Mouse (Mus musculus) kidney, adult 2 months (tissue): ENCODE measurements at regions not wholly inside any gene's neighbourhood (a gene's known extent, or its start where the extent isn't known, plus 50 kb on each side); places are given as distances from the start of the nearest gene placed in this dataset.

Experiments used
- CTCF ChIP-seq: fragments of 200-500 bp; conservative IDR thresholded peaks from 2 replicates; pipeline ENCODE4 v1.5.1; 2011; ENCODE audit warnings: low read depth, mild to moderate bottlenecking, control low read depth, low read length, moderate library complexity, mixed read lengths; ENCODE audit not compliant: insufficient read depth, insufficient read length
- POLR2A ChIP-seq: fragments of 200-500 bp; IDR thresholded peaks from one replicate; pipeline ENCODE4 v1.6.1; 2011; ENCODE audit warnings: low read depth, low read length, control low read depth

GRCm38 (mm10) chr4:47577490-47577889 is 103.0 kb downstream of the Sec61b start:
- TF ChIP-seq CTCF (peak; percentile 50), POLR2A (no peak)
